Mouse (Mus musculus) kidney, postnatal 25 days (tissue): ENCODE results near the gene Ppp2r5c.

ENCODE experiments used
- DNase-seq, 2 experiments: peaks; one replicate each; pipeline ENCODE4 v3.0.0; 2021; ENCODE audit warnings: mixed read lengths in 2 of 2

The Ppp2r5c gene

GRCm38 (mm10) chr12:110489946-110490701 is 43.2 kb downstream of the Ppp2r5c start:
- no peak for DNase-seq

GRCm38 (mm10) chr12:110492436-110492835 is 45.5 kb downstream of the Ppp2r5c start:
- no peak for DNase-seq

DNA sequence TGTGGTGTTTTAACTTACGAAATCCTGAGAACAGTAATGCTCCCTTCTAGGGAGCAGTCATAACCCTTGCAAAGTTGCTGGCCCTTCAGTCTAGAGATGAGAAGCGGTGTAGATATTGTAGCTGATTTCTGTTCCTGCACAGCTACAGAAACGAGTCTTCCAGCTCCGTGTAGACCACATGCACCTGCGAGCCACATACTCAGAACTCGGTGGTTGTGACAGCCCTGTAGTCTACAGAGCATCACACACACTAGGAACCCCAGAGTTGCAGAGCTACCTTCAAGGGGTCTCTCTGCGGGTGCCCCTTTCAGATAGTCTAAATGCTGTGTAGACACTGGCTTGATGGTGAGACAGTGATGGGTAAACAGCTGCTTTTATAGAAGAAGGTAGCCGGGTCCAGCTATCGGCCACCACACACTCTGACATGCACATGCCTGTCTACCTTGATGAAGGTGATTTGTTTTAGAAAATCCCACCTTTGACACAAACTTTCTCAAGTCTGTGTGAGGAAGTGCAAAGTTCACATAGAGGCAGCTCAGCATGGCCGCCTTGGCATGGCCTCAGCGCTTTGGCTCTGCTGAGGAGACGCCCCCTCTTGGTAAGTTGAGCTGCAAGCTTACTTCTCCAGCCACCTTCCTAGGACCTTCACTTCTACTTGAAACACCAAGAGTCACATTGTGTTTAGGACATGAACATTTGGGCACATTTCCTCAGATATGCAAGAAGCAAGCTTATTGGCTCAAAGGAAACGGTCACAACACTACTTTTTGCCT is 46.9 kb downstream of the Ppp2r5c start:
- peak in 1 of 2 experiments; percentile 29 for DNase-seq

DNA sequence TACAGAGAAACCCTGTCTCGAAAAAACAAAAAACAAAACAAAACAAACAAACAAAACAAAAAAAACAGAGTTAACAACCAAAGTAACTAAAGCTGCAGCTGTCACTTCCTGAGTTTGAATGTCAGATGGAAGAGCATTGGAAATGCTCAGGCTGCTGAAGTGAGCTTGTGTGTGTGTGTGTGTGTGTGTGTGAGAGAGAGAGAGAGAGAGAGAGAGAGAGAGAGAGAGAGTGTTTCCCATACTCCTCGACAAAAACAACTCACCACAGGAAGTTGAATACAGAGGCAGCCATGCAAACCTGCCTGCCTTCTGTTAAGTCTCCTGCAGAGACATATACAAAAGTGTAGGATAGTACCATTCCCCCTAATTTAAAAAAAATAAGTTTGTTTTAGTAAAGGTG is 47.9 kb downstream of the Ppp2r5c start:
- no peak for DNase-seq

GRCm38 (mm10) chr12:110495260-110495659 is 48.3 kb downstream of the Ppp2r5c start:
- no peak for DNase-seq

- DNase-seq = no peak
Measured at GRCm38 (mm10) chr12:110496016-110496415, 49.1 kb downstream of the Ppp2r5c start.

- peak in 1 of 2 experiments; percentile 66 for DNase-seq
Measured at GRCm38 (mm10) chr12:110497013-110497412, 50.1 kb downstream of the Ppp2r5c start.

DNA sequence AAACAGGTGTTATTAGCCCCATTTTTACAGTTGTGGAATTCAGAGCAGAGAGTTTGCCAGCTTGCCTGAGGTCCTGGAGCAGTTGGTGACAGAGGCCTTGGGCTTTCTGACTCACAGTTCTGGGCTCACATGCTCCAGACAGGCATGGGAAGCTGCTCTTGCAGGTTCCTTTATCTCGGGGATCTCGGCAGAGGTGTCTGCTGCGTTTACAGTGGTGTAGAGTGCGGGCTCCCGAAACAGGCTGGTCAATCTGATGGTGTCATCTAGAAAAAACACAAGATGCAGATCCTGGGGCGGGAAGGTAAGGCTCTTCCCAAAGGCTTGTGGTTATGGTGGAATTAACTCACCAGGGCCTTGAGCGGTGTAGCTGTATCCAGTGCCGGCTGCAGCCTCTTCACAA is 50.6 kb downstream of the Ppp2r5c start:
- peak in 1 of 2 experiments; percentile 35 for DNase-seq

- peak in 1 of 2 experiments; percentile 45 for DNase-seq
Measured at GRCm38 (mm10) chr12:110498283-110499224, 51.6 kb downstream of the Ppp2r5c start.

DNA sequence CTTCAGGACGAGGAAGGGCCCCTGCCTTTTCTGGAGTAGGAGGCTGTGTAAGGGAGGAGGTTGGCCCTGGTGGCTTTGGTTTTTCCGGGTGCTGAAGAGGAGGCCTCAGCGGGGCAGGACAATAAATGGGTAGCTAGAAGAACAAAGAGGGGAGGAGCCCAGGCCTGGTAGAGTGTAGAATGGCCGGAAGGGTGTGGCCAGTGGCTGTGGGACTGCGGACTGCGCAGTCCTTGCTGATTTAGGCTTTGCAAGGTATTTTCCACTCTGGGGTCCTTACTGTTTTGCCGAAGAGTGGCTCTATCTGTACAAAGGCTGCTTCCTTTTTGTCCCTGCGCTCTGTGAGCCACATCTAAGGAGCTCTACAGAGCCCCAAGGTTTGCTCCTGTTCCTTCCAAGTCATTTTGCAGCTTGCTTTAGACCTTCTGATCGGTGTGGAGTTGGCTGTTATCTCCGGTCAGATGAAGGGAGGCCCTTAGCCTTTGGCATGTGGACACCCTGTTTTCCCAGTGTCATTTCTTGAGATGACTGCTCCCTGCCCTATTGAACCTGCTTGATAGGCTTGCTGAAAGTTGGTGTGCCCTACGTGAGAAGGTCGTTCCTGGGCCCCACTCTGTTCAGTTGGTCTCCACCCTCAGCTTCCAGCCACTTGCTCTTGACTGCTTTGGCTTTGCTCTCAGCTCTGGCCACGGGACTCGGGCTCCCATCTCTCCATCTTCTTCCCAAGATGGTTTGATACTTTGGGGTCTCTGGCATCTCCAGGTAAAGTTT is 52.5 kb downstream of the Ppp2r5c start:
- DNase-seq = peak; percentile 63 to 74

GRCm38 (mm10) chr12:110500095-110500494 is 53.2 kb downstream of the Ppp2r5c start:
- peak in 1 of 2 experiments; percentile 33 for DNase-seq

DNA sequence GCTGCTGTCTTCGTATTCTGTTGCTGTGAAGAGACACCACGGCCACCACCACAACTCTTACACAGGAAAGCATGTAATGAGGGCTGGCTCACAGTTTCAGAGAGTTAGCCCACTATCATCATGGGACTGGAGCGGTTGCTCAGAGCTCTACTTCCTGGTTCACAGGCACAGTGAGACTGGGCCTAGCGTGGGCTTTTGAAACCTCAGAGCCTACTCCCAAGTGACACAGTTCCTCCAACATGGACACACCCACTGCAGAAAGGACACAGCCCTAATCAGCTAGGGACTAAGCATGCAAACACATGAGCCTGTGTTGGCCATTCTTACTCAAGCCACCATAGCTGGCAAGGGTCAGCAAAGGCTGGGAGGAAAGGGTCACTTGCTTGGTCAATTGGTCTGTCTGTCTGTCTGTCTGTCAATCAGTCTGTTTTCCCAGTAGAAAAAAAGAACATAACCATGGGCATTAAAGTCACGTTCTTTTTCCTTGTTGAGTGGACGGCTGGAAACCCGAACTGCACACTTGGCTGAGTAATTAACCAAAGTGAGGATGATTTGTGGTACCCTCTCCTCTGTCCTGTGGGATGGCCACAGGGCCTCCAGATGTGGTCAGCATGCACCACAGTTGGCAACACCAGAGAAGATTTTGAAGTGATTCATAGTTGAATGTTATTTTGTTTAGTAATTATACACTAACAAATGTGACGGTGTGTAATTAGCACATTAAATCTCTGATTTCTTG is 56.7 kb downstream of the Ppp2r5c start:
- peak in 1 of 2 experiments; percentile 60 for DNase-seq

- peak in 1 of 2 experiments; percentile 38 for DNase-seq
Measured at GRCm38 (mm10) chr12:110504145-110504490, 57.2 kb downstream of the Ppp2r5c start.

DNA sequence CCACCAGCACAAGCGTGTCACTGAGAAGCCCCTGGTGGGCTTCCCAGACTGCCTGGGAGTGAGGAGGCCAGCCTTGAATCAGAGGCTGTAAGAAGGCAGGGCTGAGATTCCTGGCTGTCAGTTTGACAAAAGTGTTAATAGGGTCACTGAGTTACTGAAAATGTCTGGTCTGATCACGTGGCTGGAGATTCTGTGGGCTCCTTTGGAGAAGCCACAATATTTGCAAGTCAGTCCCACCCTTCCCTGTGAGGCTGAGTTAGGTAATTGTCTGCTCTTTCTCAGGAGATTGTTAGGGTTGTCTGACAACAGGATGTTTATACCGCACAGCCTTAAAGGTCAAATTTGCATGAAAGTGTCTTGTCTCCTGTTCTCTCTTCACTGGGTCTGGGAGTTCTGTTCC is 57.9 kb downstream of the Ppp2r5c start:
- DNase-seq = peak in 1 of 2 experiments; percentile 24

GRCm38 (mm10) chr12:110506046-110506445 is 59.1 kb downstream of the Ppp2r5c start:
- peak in 1 of 2 experiments; percentile 37 for DNase-seq

GRCm38 (mm10) chr12:110507714-110508297 is 60.9 kb downstream of the Ppp2r5c start:
- peak in 1 of 2 experiments; percentile 27 for DNase-seq

DNA sequence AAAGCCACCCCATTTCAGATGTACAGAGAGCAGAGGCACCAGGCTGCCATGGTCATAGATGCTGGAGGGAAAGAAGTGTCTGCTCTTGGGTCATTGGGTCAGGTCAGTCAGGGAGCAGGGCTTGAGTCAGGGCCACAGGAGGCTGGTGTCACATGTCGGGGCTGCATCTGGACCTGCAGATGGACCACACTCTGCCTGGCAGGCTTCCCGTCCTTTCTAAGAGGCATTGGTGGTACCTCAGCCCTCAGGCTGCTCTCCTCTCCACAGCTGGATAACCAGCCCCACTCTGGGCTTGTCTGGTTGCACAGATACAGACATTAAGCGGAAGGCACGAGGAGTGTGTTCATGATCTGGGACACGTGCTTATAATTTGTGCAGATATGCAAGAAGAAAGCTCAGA is 61.8 kb downstream of the Ppp2r5c start:
- peak in 1 of 2 experiments; percentile 36 for DNase-seq

DNA sequence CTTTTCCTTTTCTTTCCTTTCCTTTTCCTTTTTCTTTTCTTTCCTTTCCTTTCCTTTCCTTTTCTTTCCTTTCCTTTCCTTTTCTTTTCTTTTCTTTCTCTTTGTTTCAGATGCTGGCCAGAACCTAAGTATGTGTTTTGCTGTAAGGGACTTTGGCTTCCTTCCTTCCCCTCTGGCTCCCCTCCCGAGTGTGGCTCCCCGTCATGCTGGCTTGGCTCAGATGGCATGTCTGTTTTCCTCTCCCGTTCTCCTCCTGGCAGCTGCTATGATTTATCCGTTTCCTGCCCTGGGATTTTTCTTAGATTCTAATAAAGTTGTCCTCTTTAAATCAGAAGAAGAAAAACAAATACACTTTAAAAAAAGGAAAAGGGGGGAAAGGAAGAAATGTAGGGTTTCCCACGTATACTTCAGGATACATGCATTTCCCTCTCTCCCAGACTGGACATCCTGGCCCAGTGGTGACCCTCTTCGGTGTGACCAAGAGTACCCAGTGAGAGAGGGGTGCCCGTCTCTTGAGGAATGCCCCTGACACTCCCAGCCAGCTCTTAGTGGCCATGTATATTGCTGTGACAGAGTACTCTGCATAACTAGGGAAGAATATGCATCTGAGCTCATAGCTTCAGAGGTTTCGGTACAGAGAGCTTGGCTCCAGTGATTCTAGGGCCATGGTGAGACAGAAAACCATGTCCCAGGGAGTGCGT is 63.4 kb downstream of the Ppp2r5c start:
- DNase-seq = peak; percentile 76 to 86

- peak in 1 of 2 experiments; percentile 35 for DNase-seq
Measured at GRCm38 (mm10) chr12:110511201-110511600, 64.3 kb downstream of the Ppp2r5c start.

GRCm38 (mm10) chr12:110511856-110512433 is 65.0 kb downstream of the Ppp2r5c start:
- peak in 1 of 2 experiments; percentile 32 for DNase-seq
